Mouse (Mus musculus): ENCODE results near the gene Retnla. TPM values are rescaled to one million over a fixed set of nuclear protein-coding genes. Genes with fewer than 3 reads are reported as not detected.

Retnla gene
- polyA plus RNA-seq (2012; rRNA removed) = 17.7 and 26.1 TPM in 2 replicates

DNA sequence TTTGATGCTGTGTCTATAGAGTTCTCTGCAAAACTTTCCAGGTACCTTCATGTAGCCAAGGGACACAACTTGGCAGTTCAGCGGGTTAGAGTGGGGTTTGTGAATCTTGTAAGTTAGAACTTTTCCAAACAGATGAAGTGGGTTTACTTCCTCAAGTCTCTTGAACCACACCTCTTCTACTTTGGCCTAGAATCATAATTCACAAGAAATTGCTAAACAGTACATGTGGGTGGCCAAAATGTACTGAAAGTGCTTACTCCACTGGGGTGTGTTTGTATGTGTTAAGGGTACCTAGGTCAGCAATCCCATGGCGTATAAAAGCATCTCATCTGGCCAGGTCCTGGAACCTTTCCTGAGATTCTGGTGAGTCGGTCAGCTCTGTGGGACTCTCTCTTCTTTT lies at the start of gene Retnla:
Gene Retnla, plus strand, starts transcription at position 286 of the 400 bp plus-strand sequence.

DNA sequence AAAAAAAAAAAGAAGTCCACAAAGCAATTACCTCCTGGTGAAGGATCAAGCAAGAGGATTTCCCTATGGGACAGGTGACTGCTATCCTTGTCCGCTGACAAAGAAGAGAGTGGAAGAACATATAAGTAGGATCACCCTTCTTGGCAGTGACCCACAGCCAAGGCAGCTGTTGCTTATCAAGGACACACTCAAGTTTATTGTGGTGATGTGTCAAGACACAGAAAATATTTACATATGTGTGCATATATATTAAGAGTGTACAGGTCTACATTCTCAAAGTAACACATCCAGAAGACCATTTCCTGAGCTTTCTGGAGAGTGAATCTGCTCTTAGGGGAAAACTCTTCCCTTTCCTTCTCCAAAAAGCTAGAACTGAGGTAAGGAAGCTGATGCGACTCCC lies 25.7 kb upstream of the Retnla start, which contains the start of gene Retnlb:
Gene Retnlb, plus strand, starts transcription at position 162 of the 400 bp plus-strand sequence.

DNA sequence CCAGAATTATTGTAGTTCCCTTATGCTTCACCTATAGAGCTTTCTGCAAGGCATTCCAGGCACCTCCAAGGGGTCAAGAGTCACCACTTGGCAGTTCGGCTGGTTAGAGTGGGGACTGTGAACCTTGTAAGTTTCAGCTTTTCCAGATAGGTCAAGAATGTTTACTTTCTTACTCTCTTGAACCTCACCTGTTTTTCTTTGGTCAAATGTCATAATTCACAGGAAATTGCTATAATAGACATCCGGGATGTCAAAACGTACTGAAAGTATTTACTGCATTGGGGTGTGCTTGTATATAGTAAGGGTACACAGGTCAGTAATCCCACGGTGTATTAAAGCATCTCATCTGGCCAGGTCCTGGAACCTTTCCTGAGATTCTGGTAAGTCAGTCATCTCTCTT lies 30.0 kb downstream of the Retnla start, which contains the start of gene Retnlg:
Gene Retnlg, plus strand, starts transcription at position 301 of the 400 bp plus-strand sequence.

Other genes starting within 250 kb of the Retnla start
- gene Trat1, start 70.5 kb upstream of the Retnla start, polyA plus RNA-seq (2012; rRNA removed) = 0.02 TPM in 1 of 2 replicates, not detected in the other
- not detected in 2 replicates for gene Retnlb, start 25.7 kb upstream of the Retnla start, polyA plus RNA-seq (2012; rRNA removed)
- 4.2 and 4.4 TPM in 2 replicates for gene Retnlg, start 30.1 kb downstream of the Retnla start, polyA plus RNA-seq (2012; rRNA removed)
- gene Dzip3, start 151.6 kb downstream of the Retnla start, polyA plus RNA-seq (2012; rRNA removed) = 3.9 and 4.4 TPM in 2 replicates
- 2.0 and 2.7 TPM in 2 replicates for gene Cip2a, start 151.6 kb downstream of the Retnla start, polyA plus RNA-seq (2012; rRNA removed)
- not detected in 2 replicates for gene Myh15, start 214.9 kb downstream of the Retnla start, polyA plus RNA-seq (2012; rRNA removed)